Mouse (Mus musculus) mouse embryonic stem cell (cell line): Measurements from ENCODE around the gene Hdac7.

ENCODE experiments used
- in situ Hi-C, 2 experiments: fragments of 300-500 bp; cut with MboI; formaldehyde crosslinking; loops; 1 replicate in 1 of 2; 3 replicates in 1 of 2; pipeline ENCODE4 v1.14.3; 2019 to 2020; ENCODE audit warnings: low sequenced_read_pairs in 2 of 2, low pct_unique_long_range_greater_than_20kb in 1 of 2, mixed read lengths in 1 of 2; ENCODE audit not compliant: unreplicated experiment in 1 of 2

Hdac7 gene

DNA sequence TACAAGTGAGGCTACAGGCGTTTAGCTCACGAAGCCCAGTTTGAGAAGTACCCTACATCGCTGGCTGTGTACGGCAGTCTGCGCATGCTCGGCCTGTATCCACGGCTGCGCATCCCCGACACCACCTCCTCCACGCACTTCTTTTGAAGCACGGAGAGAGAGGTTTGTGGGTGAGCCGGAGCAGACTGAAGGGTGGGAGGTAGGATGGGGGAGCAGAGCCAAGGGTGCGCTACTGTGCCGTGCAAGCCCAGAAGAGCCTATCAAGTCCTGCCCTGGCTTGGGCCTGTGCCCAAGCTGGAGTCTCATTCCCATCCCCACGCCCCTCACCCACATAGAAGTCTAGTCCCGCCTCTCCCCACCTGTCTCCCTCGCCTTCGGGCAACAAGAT, 19.2 kb upstream of the Hdac7 start:
- in situ Hi-C loops = loop anchor here in 1 of 2 experiments (25.0 kb wide), 1 partner anchor 299 kb away; the partner anchor contains the start of genes Asb8 and Ccdc184

DNA sequence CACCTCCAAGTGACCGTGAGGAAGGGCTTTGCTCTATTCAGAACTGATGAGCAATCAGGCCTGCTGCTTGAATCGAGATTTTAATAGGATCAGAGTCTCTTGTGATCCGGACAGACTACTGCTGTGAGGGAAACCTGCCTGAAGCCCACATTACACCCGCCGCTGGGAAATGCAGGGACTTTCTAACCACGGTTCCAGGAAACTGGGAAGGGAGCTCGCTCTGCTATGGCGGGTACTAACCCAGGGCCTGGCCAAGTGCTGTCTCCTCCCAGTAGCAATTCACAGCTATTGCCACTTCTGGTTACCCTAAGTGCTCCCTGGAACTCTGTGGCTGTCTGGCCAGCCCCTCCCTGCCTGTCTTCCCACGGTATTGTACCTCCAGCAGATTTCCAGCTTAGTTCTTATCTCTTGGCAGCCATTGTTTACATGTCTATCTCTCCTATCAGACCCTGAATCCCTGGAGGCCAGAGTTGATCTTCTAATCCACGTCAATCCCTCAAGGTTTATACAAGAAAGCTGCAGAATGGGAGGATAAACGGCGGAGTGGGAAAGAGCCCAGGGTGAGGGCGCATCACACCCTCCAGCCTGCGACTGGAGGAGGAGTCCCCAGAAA, 18.7 kb upstream of the Hdac7 start:
- in situ Hi-C loops = loop anchor here in 1 of 2 experiments (25.0 kb wide), 1 partner anchor 299 kb away; the partner anchor contains the start of genes Asb8 and Ccdc184

DNA sequence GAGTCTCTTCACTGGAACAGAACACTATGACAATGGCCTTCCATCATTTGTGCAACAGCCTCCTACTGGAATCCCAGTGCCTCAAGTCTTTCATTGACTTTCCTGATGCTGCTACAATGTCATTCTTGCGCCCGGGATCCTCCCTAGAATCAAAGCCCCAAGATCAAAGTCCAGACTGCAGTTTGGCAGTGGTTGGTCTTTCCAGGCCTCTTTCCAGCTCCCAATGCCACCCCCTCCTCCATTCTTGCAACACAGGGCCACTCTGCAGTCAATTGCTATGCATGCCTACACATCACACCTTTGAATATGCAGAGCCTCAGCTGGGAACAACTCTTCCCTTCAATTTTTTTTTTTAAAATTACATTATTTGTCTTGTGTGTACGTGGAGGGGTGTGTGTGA, 16.1 kb upstream of the Hdac7 start:
- in situ Hi-C loops = loop anchor here in 1 of 2 experiments (25.0 kb wide), 1 partner anchor 302 kb away; the partner anchor contains the start of genes Asb8 and Ccdc184

DNA sequence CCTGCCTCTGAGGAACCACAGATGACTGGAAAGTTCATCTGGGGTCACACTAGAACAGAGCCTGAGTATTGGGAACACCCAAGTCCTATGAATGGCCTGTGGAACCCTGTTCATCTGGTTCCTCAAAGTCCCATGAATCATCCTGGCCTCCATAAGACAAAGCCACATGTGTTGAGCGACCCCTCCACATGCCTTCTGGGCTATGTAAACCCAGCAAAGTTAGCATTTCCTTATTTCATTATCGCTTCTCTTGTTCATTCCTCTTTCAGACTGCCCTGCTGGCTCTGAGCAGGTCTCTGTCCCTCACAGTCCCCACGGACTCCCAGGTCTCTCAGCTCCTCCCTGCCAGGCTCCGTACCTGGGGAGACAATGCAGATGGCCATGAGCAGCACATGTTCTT, 14.1 kb upstream of the Hdac7 start:
- in situ Hi-C loops = loop anchor here in 1 of 2 experiments (25.0 kb wide), 1 partner anchor 304 kb away; the partner anchor contains the start of genes Asb8 and Ccdc184

DNA sequence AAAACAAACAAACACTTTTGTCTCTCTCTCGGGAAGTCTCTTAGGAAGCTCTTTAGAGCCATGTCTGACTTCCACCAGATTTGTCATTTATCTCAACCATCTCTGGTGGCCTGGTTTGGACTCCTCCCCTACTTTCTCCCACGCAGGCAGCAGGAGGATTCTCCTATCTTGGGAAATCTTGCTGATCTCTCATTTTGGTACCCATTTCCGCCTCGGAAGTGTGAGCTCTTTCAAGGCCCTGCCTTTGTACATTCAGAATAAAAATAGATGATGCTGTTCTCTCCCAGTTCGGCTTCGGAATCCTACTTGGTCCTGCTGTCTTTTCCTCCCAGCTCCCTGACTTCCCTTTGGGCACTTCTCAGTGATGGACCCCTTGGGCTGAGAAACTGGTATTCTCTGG, 10.2 kb upstream of the Hdac7 start:
- in situ Hi-C loops = loop anchor here in 1 of 2 experiments (5.0 to 25.0 kb wide), 2 partner anchors 137 to 308 kb away; partner anchors contain the start of genes Asb8 and Ccdc184

DNA sequence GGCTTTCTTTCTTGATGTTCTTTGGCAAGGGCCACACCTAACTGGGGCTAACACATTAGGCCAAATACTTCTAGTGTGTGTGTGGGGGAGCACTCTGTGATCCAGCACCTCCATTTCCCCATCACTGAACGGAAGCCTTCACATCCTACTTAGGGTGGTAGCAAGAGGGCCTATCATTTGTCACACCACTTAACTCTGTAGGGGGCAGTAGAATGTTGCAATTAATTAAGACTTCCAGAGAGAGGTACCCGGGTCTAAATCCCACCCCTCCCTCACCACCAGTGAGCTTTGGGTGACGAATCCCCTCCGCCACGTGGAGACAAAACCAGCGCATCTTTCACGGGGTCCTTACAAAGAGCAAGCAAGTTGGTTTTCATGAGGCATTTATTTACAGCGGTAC, 9.8 kb upstream of the Hdac7 start:
- in situ Hi-C loops = loop anchor here in 1 of 2 experiments (5.0 to 25.0 kb wide), 2 partner anchors 137 to 308 kb away; partner anchors contain the start of genes Asb8 and Ccdc184

DNA sequence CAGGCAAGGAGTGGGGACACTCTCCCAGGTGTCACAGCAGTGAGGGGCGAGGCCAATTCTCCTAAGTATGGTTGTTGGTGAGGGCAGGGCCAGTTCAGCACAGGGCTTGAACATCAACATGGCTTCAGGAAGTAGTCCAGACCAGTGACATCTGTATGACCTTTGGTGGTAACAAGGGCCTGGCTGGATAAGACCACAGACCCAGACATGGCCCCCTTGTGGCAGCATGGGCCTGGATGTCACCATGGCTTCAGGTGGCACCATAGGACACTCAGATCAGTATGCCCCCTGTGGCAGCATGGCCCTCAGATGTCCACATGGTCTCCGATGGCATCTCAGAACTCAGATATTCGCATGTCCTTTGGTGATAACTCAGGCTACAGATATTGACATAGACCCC, 8.0 kb upstream of the Hdac7 start:
- in situ Hi-C loops = loop anchor here in 1 of 2 experiments (5.0 to 25.0 kb wide), 2 partner anchors 135 to 310 kb away; partner anchors contain the start of genes Asb8 and Ccdc184

DNA sequence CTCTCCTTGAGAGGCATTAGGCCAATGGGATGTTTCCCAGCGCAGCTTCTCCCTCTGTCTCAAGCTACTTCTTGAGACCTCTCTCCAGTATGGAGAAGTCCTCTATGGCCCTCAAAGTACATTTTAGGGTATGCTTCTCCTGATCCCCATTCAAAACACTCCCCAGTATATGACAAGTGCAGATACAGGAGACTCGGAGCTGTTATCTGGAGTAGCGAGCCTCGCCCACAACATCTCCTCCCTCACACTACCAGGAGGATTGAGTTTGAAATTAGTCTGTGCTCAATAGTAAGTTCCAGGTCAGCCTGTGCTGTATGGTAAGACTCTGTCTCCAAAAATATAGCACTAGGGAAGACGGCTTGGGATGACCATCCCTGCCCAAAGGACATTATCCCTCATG, 6.7 kb upstream of the Hdac7 start:
- in situ Hi-C loops = loop anchor here in 1 of 2 experiments (5.0 to 25.0 kb wide), 2 partner anchors 134 to 311 kb away; partner anchors contain the start of genes Asb8 and Ccdc184

DNA sequence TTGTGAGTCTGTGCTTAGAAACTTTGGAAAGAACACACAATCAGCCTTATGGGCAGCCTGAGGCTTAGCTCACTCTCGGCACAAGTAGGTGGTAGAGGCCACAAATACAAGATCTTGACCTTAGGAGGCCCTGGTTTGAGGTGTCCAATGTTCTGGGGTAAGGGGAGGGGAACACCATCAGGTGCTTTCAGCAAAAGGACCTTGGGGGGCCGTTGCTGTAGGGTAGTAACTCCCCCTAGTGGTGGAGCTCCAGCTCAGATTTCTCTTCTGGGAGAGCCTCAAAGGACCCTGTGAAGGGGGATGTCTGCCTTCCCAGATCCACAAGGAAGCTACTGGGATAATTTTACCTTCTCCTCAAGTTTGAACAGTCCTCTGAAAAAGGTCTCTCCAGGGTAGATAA, 6.1 kb upstream of the Hdac7 start:
- in situ Hi-C loops = loop anchor here in 1 of 2 experiments (5.0 to 25.0 kb wide), 2 partner anchors 133 to 312 kb away; partner anchors contain the start of genes Asb8 and Ccdc184

DNA sequence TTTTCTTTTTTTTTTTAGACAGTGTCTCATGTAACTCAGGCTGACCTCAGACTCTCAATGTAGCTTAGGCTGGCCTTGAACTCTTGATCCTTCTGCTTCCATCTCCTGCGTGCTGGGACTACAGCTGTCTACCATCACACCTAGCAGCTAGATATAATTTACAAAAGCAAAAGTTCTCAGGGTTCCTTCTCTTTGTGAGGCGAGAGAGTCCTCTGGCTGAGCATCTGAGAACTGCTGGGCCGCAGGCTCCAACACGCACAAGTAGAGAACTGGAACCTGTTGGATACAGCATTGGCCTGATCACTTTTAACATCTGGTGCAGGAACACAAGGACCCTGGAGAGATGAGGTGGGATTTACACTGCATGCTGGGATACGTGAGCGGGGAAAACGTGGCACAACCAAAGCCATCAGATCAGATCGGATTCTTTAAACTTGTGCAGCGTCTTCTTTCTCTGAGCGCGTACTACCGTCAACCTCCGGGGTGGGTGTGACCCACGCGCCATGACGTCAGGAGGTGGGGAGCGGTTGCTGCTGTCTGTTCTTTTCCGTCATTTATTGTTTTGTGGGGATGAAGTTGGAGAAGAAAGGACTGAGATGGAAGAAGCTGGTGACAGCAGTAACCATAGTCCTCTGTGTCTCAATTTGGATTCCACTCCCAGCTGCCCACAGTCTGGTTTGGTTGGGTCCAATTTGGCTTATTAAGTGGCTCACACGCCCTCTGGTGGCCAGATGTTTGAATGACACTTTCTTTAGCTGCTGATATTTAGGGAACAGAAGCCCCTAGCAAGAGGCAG, 5.0 kb upstream of the Hdac7 start:
- in situ Hi-C loops = no loop called here

DNA sequence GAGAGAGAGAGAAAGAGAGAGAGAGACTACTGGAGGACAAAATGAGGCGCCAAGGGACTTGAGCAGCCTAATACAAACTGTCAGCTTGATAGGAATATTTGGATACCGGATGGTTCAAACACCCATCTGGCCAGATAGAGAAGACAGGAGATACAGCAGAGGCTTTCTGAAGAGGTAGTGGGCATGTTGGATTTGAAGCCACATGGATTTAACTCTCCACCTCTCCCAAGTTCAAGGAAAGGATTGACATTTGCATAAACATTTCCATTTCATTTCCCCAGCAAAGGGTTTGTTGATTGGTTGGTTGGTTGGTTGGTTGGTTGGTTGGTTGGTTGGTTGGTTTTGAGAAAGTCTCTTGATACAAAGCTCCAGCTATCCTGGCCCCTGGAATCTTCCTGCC, 3.6 kb upstream of the Hdac7 start:
- in situ Hi-C loops = no loop called here

DNA sequence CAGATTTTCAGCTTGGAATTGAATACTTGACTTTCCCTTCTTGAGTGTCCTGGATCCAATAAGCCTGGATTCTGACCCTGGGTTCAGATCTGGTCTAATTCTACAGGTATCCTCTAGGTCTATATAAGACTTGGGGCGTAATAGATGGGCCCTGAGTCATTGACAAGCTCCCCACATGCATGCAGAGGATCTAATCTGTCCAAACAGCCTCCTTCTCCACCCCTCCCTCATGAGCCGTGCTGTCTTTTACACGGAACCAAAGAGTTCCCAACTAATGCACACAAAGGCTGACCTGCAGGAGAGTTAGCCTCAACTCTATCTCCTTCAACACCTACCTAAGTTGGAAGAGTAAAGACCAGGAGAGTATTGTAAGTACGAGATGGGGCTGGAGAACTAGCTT, 3.0 kb upstream of the Hdac7 start:
- in situ Hi-C loops = no loop called here

DNA sequence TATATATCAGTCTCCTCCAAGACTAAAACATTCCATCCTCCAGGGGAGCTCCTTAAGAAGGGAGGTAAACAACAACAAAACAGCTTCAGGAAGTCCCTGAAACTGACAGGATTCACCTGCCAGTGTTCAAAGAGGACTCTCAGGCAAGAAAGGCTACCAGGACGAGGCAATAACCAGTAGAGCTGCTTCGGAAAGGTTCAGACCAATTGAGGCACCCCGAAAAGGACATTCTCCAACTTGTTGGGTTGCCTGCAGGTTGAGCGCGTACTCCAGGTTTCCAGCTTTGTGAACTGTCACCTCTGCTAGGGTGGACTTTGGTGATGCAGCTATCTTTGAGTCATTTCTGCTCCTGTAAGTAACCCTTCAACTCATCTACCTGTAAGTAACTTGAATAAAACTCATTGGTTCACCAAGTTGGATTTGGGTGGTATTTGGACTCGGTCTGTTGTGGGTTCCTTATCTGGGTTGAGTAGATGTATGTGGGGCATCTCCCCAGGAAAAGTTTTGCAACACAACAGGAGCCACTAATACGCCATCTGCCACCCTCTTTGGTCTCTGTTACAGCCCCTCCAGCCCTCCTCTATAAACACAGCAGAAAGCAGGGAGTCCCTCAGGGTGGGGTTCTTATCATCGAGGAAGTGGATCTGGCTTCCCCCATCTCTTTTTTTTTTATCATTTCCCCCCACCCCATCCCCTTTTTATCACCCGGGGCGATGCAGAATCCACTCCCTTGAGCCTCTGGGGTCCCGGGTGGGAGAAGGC, 2.0 kb upstream of the Hdac7 start:
- in situ Hi-C loops = no loop called here

DNA sequence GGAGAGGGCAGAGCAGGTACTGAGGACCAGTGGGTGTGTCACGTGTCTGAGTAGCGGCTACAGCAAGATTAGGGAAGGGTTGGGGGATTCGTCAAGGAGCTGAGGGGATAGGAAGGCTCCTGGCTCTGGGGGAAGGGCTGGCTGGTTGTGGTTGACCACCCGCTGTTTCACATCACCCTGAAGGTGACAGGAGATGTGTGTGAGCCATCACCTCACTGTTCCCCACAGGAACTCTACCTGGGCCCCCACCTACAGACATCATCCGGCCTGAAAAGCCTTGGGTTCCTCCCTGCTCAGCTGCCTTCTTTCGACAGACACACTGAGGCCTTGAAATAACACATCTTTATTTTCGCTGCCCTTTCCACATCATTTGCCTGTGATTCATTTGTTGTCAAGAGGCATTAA, 1.1 kb downstream of the Hdac7 start:
- in situ Hi-C loops = no loop called here

DNA sequence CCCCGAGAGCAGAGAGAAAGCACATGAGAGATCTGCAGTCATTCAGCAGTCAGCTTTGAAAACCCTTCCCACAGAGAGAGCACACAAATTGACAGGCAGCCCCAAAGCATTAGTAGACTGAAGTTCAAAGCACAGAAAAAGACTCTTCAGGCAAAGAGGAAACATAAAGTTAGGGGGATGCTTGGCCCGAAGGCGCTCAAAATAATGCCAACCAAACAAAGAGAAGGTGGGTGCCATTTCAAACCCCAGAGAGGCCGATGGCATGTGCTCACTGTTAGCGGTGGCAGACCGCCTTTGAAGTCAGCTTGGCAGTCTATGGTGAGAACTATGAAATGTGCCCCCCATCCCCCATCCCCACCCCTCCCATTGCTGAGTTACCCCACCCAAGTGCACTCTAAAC, 2.2 kb downstream of the Hdac7 start:
- in situ Hi-C loops = no loop called here

DNA sequence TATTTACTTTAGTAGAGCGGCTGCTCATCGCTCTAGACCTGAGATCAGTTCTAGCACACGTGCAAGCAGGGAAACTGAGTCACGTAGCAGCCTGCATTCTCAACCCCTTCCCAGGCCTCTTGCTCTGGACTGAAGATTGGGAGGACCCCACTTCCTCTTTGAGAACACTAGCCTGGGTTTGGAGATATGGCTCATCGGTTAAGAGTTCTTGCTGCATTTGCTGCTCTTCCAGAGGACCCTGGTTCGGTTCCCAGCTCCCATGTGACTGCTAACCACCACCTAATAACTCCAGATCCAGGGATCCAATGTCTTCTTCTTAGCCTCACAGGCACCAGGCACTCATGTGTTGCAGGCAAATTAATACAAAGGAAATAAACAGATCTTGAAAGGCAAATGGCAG, 2.9 kb downstream of the Hdac7 start:
- in situ Hi-C loops = no loop called here

DNA sequence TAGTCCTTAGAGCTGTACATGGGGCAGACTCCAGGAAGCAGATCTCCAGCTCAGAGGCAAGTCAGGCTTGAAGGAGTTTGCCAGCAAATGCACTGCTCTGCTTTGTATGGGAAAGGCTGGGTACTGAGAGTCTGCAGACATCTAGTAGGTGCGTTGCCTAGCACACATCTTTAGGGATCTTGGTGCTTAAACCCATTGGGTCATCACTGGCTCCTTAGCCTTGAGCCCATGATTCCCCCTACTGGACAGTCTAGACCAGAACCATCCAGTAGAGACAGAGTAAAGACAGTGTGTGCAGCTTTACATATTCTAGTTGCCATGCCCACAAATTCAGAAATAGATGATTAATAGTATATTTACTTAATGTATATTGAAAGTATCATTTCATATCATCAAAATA, 3.5 kb downstream of the Hdac7 start:
- in situ Hi-C loops = no loop called here

DNA sequence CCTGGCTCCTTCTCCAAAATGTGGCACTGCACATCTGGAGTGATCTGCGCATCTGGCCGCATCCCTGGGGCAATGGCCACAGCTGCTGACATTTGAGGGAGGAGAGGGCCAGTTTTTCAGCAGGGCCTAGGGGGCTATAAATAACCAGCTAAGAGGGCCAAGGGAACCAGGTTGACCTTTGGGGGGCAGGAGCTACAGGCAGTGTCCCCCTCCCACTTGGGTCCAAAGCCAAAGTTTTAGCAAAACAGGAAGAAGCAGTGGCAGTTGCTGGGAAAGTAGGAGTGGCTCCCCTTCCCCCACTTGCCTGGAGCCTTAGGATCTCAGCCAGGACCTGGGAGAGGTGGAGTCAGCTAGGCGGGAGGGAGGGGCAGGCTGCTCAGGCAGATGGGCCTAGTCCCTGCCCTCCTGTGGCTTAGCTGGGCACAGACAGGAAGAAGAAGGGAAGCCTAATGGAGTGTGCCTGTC, 4.3 kb downstream of the Hdac7 start:
- in situ Hi-C loops = loop anchor here in 1 of 2 experiments (5.0 kb wide), 1 partner anchor 43 kb away; no protein-coding TSS in a partner anchor
